Mouse (Mus musculus): Measurements from ENCODE around the gene Ube2m. TPM values are rescaled to one million over a fixed set of nuclear protein-coding genes. Genes with fewer than 3 reads are reported as not detected.
A peak's percentile ranks its signal among the peaks of the same experiment; 100 is the strongest.

The Ube2m gene
- polyA plus RNA-seq, 1 experiment, result 273 TPM

DNA sequence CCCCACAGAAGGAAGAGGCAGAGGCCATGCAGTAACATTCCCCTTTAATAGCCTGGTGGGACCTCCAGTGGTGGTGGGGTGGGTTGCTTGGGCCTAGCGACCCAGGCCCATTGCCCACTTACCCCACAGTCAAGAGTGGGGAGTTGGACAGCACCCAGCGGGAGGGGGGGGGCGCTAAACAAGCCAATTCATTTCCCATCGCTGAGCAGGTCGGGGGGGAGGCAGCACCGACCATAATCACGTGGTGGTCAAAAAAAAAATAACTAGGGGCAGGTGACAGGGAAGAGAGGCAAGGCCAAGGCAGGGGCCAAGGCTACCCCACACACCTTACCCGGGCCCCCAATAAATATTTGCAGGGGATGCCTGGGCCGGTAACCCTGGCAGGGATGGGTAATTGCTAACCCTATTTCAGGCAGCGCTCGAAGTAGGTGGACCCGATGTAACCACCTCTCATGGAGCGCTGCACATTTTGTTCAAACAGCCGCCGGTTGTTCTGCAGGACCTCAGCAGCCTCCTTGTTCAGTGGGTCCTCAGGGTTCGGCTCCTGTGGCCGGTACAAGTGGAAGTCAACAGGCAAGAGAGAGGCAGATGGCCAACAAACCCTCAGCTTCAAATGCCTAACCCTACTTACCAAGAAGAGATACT lies 2.7 kb downstream of the Ube2m start:
- Histone ChIP-seq H3K4me1 (ENCODE audit: control insufficient read depth, insufficient read depth, low read length) (peaks cover 12% of the 10 kb centered on the region; the same call in 1 of the 2 replicates), H3K4me3 (ENCODE audit: insufficient read depth, low read length) (no peak overlapping the region), H3K27ac (ENCODE audit: insufficient read depth, low read length) (0 out of 2 replicates have a peak overlapping the region, but pooled peaks have one; percentile 16)
- no peak for TF ChIP-seq CTCF (IDR thresholded peaks at IDR 0.05; ENCODE audit: borderline replicate concordance, insufficient read depth, low read length)
- no peak for TF ChIP-seq POLR2A (IDR thresholded peaks at IDR 0.05; ENCODE audit: low read depth, low read length)

DNA sequence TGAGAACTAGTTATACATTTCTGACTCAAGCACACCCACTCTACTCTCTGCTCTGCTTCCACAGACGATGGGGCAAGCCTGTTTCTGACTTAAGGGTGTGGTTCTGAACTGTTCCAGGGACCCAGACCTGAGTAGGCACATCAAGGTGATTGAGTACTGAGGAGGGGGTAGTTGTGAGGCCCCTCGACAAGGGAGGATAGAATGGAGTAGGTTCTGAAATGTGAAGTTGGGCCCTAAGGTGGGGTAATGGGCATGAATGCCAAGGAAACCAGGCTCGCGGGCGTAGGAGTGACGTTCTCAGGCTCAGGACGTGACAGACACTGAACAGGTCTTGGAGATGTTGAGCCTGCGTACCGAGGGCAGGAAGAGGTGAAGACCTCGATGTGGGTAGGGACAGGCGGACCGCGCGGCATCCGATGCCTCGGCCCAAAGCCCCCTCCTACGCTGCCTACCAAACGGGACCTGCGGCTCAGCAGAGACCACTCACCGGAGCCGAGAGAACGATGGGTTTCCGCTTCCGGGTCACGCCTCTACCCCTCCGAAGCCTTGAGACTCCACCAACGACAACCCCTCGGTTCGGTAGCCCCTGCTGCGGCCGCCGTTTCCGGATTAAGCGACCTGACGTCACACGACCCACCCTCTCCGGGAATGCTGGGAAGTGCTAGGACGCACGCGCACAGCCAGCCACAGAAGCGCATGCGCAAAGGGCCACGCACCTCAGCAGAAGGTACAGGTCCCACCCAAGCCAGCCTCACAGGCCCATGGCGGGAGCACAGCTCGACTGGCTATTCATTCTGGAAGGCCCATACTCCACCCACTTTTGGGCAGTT lies 3.7 kb downstream of the Ube2m start, which contains the start of gene Chmp2a:
TSS of gene Chmp2a (minus strand) at position 660 of the 830 bp plus-strand sequence.
- Histone ChIP-seq H3K4me3 (ENCODE audit: insufficient read depth, low read length) (peak within 1 kb of the TSS; percentile 43), H3K4me1 (ENCODE audit: control insufficient read depth, insufficient read depth, low read length) (peaks cover 12% of the 10 kb centered on the region; the same call in 1 of the 2 replicates), H3K27ac (ENCODE audit: insufficient read depth, low read length) (peak within 1 kb of the TSS; percentile 85)
- TF ChIP-seq POLR2A (IDR thresholded peaks at IDR 0.05; ENCODE audit: low read depth, low read length) (peak; percentile 85), CTCF (IDR thresholded peaks at IDR 0.05; ENCODE audit: borderline replicate concordance, insufficient read depth, low read length) (no peak)

DNA sequence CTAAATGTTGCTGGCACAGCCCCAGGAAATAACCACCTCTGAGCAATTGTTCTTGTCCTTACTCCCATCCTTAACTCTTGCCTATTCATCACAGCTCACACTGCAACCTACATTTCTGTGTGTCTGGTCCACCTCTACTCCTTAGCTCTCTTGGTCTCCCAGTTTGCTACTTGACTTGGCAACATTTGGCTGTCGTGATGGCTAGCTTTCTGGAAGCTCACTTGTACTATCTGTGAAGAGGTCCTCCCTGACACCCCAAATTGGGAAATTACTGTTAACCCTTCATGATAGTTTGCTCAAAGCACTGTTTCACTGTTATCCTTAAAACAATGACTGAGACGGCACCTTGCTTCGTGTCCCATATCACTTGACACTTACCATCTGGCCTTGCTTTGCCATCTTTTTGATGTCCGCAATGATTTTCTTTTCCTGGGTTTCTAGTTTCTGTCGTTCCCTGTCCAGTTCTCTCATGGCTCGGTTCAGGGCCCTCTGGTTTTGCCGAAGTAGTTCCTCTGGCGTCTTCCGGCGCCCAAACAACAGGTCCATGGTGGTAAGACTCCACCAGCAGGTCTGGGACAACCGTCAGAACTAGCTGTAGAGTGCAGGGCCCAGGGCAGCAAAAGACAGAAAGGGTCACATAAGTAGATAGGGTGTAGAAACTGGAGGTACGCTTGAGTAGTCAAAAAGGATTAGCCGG lies 4.5 kb downstream of the Ube2m start:
- TF ChIP-seq POLR2A (IDR thresholded peaks at IDR 0.05; ENCODE audit: low read depth, low read length) (0 out of 2 replicates have a peak, but pooled peaks have one; percentile 16), CTCF (IDR thresholded peaks at IDR 0.05; ENCODE audit: borderline replicate concordance, insufficient read depth, low read length) (no peak)
- H3K27ac ChIP-seq (ENCODE audit: insufficient read depth, low read length), result peak overlapping the region; percentile 85
- H3K4me3 ChIP-seq (ENCODE audit: insufficient read depth, low read length), result peak overlapping the region; percentile 43
- H3K4me1 ChIP-seq (ENCODE audit: control insufficient read depth, insufficient read depth, low read length), result peaks cover 12% of the 10 kb centered on the region; the same call in 1 of the 2 replicates

DNA sequence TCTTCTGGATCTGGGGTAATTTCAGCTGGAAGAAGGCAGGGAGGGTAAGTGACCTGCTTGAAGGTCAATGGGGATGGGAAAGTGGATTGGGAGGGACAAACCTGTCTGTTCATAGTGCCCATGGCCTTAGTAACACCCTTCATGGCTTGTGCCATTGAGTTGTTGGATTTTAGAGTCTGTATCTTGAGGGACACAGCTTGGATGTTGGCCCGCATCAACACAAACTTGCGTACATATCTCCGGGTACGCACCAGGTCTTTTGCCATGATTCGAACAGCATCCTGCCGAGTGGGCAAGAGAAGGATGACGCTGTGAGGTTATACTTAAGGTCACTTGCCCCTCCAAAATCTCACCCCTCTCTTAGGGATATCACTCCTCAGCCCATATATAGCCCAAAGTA lies 5.5 kb downstream of the Ube2m start:
- TF ChIP-seq CTCF (IDR thresholded peaks at IDR 0.05; ENCODE audit: borderline replicate concordance, insufficient read depth, low read length) (no peak), POLR2A (IDR thresholded peaks at IDR 0.05; ENCODE audit: low read depth, low read length) (no peak)

DNA sequence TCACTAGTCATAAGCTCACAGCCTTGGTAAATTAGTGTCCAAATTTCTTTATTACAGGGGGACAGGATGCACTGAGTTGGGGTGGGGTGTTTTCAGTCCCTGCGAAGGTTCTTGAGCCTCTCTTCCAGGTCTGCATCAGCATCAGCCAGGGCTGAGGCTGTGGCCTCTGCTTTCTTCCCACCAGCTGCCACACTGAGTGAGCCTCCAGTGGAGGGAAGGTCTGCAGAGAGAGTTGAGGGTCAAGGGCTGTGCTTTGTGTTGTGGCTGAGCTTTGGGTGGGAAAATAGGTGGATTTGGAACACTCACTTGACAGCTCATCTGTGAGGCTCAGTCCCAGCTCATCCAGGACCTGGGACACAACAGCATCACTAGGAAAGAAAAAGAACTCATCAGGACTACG lies 6.1 kb downstream of the Ube2m start:
- H3K4me1 ChIP-seq (ENCODE audit: control insufficient read depth, insufficient read depth, low read length), result peaks cover 12% of the 10 kb centered on the region
- H3K27ac ChIP-seq (ENCODE audit: insufficient read depth, low read length), result no peak overlapping the region
- TF ChIP-seq POLR2A (IDR thresholded peaks at IDR 0.05; ENCODE audit: low read depth, low read length) (0 out of 2 replicates have a peak, but pooled peaks have one; percentile 32), CTCF (IDR thresholded peaks at IDR 0.05; ENCODE audit: borderline replicate concordance, insufficient read depth, low read length) (no peak)

More for the DNA sequence above, 5.5 kb downstream of the Ube2m start:
- Histone ChIP-seq H3K4me3 (ENCODE audit: insufficient read depth, low read length) (no peak overlapping the region), H3K27ac (ENCODE audit: insufficient read depth, low read length) (no peak overlapping the region), H3K4me1 (ENCODE audit: control insufficient read depth, insufficient read depth, low read length) (peaks cover 12% of the 10 kb centered on the region; the same call in 1 of the 2 replicates)

DNA sequence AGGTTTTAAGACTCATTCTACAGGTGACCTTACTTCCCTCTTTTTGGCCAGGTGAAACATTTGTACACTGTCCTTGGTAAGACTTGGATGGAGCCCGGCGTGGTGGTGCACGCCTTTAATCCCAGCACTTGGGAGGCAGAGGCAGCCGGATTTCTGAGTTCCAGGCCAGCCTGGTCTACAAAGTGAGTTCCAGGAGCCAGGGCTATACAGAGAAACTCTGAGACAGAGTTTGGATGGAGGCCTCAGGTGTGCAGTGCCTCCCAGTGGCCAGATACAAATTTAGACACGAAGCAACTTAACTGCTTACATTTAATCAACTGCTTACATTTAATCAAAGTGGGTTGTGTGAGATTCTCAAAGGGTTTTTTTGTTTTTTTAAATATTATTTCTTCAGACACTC lies 7.0 kb downstream of the Ube2m start:
- peaks cover 10% of the 10 kb centered on the region for H3K4me1 ChIP-seq (ENCODE audit: control insufficient read depth, insufficient read depth, low read length)
- no peak overlapping the region for H3K27ac ChIP-seq (ENCODE audit: insufficient read depth, low read length)
- TF ChIP-seq CTCF (IDR thresholded peaks at IDR 0.05; ENCODE audit: borderline replicate concordance, insufficient read depth, low read length), result no peak
- no peak for TF ChIP-seq POLR2A (IDR thresholded peaks at IDR 0.05; ENCODE audit: low read depth, low read length)
- H3K4me3 ChIP-seq (ENCODE audit: insufficient read depth, low read length), result no peak overlapping the region

More for the DNA sequence above, 6.1 kb downstream of the Ube2m start:
- H3K4me3 ChIP-seq (ENCODE audit: insufficient read depth, low read length), result no peak overlapping the region

DNA sequence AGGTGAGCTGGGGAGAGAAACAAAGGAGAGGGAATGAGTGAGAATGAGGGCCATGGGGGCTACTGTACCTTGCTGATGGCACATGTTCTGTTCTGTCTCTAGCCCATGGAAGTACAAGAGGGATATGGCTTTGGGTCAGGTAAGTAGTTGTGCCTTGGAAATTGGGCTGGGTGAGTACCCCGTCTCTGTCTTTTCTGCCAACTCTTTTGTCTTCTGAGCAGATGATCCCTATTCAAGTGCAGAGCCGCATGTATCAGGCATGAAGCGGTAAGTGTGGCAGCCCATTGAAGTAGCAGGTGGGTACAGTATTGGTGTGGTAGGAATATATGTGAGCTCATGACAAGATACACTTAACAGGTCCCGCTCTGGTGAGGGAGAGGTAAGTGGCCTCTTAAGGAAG lies 9.1 kb downstream of the Ube2m start:
- H3K27ac ChIP-seq (ENCODE audit: insufficient read depth, low read length), result no peak overlapping the region
- peaks cover 6% of the 10 kb centered on the region for H3K4me1 ChIP-seq (ENCODE audit: control insufficient read depth, insufficient read depth, low read length)
- H3K4me3 ChIP-seq (ENCODE audit: insufficient read depth, low read length), result no peak overlapping the region
- TF ChIP-seq POLR2A (IDR thresholded peaks at IDR 0.05; ENCODE audit: low read depth, low read length), result no peak
- no peak for TF ChIP-seq CTCF (IDR thresholded peaks at IDR 0.05; ENCODE audit: borderline replicate concordance, insufficient read depth, low read length)

DNA sequence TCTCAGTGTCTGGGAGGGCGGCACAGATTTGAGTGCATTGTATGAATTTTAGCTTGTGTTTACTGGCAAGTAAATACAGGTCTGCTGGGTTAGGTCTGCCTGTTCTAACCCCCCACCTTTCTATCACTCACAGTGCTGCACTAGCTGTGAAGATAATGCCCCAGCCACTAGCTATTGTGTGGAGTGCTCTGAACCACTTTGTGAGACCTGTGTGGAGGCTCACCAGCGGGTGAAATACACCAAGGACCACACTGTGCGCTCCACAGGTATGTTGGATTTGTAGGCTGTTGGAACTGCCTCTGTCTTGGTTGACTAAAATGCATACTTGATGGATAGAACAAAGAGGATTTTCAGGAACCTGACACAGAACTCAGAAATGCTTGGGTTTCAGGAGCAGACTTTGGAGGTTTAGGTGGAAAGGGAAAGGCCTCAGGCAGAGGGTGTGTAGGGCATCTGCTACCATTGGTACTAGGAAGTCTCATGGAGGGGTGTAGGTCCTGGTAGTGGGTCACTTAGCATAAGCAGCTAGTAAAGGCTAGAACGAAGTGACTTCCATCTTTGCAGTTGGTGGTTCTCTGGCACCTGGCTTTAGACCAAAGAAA lies 12.5 kb downstream of the Ube2m start:
- TF ChIP-seq POLR2A (IDR thresholded peaks at IDR 0.05; ENCODE audit: low read depth, low read length) (no peak), CTCF (IDR thresholded peaks at IDR 0.05; ENCODE audit: borderline replicate concordance, insufficient read depth, low read length) (no peak)
- H3K4me3 ChIP-seq (ENCODE audit: insufficient read depth, low read length), result peak overlapping the region; percentile 100
- peaks cover 2% of the 10 kb centered on the region; the same call in 1 of the 2 replicates for H3K4me1 ChIP-seq (ENCODE audit: control insufficient read depth, insufficient read depth, low read length)
- no peak overlapping the region for H3K27ac ChIP-seq (ENCODE audit: insufficient read depth, low read length)

DNA sequence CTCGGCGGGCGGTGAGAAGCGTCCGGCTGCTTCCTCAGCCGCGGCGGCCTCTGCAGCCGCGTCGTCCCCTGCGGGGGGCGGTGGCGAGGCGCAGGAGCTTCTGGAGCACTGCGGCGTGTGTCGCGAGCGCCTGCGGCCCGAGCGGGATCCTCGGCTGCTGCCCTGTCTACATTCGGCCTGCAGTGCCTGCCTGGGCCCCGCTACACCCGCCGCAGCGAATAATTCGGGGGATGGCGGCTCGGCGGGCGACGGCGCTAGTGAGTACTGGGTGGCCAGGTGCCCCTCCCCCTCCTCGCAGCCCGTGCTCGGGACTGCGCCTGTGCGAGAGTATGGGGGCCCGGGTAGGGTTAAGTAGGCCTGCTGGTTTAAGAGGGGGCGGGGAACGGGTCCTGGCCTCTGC lies 13.3 kb downstream of the Ube2m start:
- Histone ChIP-seq H3K27ac (ENCODE audit: insufficient read depth, low read length) (peak overlapping the region; percentile 90), H3K4me3 (ENCODE audit: insufficient read depth, low read length) (peak overlapping the region; percentile 100), H3K4me1 (ENCODE audit: control insufficient read depth, insufficient read depth, low read length) (peaks cover 2% of the 10 kb centered on the region; the same call in 1 of the 2 replicates)
- TF ChIP-seq CTCF (IDR thresholded peaks at IDR 0.05; ENCODE audit: borderline replicate concordance, insufficient read depth, low read length) (no peak), POLR2A (IDR thresholded peaks at IDR 0.05; ENCODE audit: low read depth, low read length) (0 out of 2 replicates have a peak, but pooled peaks have one; percentile 7)

Measured in embryonic fibroblast, embryonic 13.5 days (primary cell).